Comparison of ENCODE assay signal across 17 mouse cellular contexts in genomic region chr10:37241821-37242263, GRCm38 (mm10).
DNase-seq lines count a peak whose midpoint lies in the region; ATAC-seq and TF ChIP-seq lines count a peak whose summit lies in the region.
"Had no signal": no experiment of that assay in that cellular context is flagged by ENCODE, and none has a peak within 500 bp of the region (broad histone marks: within the 10 kb centered on the region; RNA-seq: fewer than 3 reads in every experiment).

No protein-coding gene starts in this region.

- no peak for TF ChIP-seq CTCF in heart, adult 2 months (IDR thresholded peaks at IDR 0.05)
- TF ChIP-seq CTCF in lung, postnatal 0 days (IDR thresholded peaks at IDR 0.05) = no peak

- no peak overlapping the region for H3K4me3 ChIP-seq in heart, embryonic 13.5 days
- no peak overlapping the region for H3K4me3 ChIP-seq in heart, adult 2 months
- no peak overlapping the region for H3K4me3 ChIP-seq in lung, embryonic 16.5 days (ENCODE audit: low read length)
- no peak overlapping the region for H3K4me3 ChIP-seq in lung, postnatal 0 days (ENCODE audit: low read depth, low read length)
- no peak overlapping the region for H3K4me3 ChIP-seq in limb, embryonic 12.5 days (replicated peaks)
- H3K4me3 ChIP-seq: erythroblast, embryonic 14.5 days; myocyte had no signal

- TF ChIP-seq POLR2A in heart, adult 2 months (IDR thresholded peaks at IDR 0.05; ENCODE audit: insufficient read depth, low read depth, low read length) = no peak

- H3K27ac ChIP-seq in heart, embryonic 13.5 days (replicated peaks) = peak overlapping the region; percentile 58
- no peak overlapping the region for H3K27ac ChIP-seq in heart, adult 2 months
- no peak overlapping the region for H3K27ac ChIP-seq in lung, embryonic 16.5 days (ENCODE audit: low read length)
- H3K27ac ChIP-seq in lung, postnatal 0 days (ENCODE audit: low read length) = no peak overlapping the region
- H3K27ac ChIP-seq in limb, embryonic 12.5 days = peak overlapping the region; percentile 73

- no peaks in the 10 kb centered on the region for H3K36me3 ChIP-seq in heart, embryonic 13.5 days
- H3K36me3 ChIP-seq in heart, adult 2 months (ENCODE audit: control insufficient read depth, insufficient read depth, low read length) = no peaks in the 10 kb centered on the region; the same call in 1 of the 2 replicates
- no peaks in the 10 kb centered on the region for H3K36me3 ChIP-seq in lung, embryonic 16.5 days (ENCODE audit: control insufficient read depth, insufficient read depth, low read length)
- H3K36me3 ChIP-seq in lung, postnatal 0 days (ENCODE audit: insufficient read depth, low read length) = no peaks in the 10 kb centered on the region
- no peaks in the 10 kb centered on the region for H3K36me3 ChIP-seq in limb, embryonic 12.5 days
- H3K36me3 ChIP-seq: G1E had no signal

- H3K79me2 ChIP-seq in heart, adult 2 months (replicated peaks; ENCODE audit: control insufficient read depth, insufficient read depth, low read length) = no peaks in the 10 kb centered on the region

- H3K9me3 ChIP-seq in heart, embryonic 13.5 days = no peaks in the 10 kb centered on the region
- H3K9me3 ChIP-seq in lung, embryonic 16.5 days (ENCODE audit: control insufficient read depth, low read length) = no peaks in the 10 kb centered on the region
- H3K9me3 ChIP-seq in lung, postnatal 0 days (ENCODE audit: low read length) = no peaks in the 10 kb centered on the region
- H3K9me3 ChIP-seq in limb, embryonic 12.5 days = no peaks in the 10 kb centered on the region
- H3K9me3 ChIP-seq: G1E had no signal

- intact Hi-C loops in heart, adult 2 months (cut with DNase I) = no loop called here
- intact Hi-C loops in left cerebral cortex, postnatal 10 days (cut with DNase I) = no loop called here

- no peak for DNase-seq in heart, adult 2 months
- DNase-seq in lung, postnatal 0 days (ENCODE audit: low spot score) = no peak
- no peak for DNase-seq in left cerebral cortex, postnatal 10 days (ENCODE audit: extremely low spot score in 1 of 2, low spot score in 2 of 2)
- DNase-seq in layer of hippocampus, postnatal 25 days (ENCODE audit: extremely low spot score in 1 of 2, low spot score in 1 of 2) = no peak
- DNase-seq: adrenal gland, postnatal 14 days; heart, postnatal 14 days; kidney, adult 11 months; kidney, postnatal 36 days; lung, postnatal 10 days had no signal

- peaks cover 6% of the 10 kb centered on the region; the same call in 1 of the 2 replicates for H3K27me3 ChIP-seq in heart, embryonic 13.5 days (replicated peaks)
- no peaks in the 10 kb centered on the region for H3K27me3 ChIP-seq in heart, adult 2 months (ENCODE audit: control insufficient read depth, insufficient read depth, low read length)
- no peaks in the 10 kb centered on the region for H3K27me3 ChIP-seq in lung, embryonic 16.5 days (ENCODE audit: control insufficient read depth, insufficient read depth, low read depth, low read length)
- H3K27me3 ChIP-seq in lung, postnatal 0 days (replicated peaks; ENCODE audit: insufficient read depth, low read length) = no peaks in the 10 kb centered on the region
- H3K27me3 ChIP-seq in limb, embryonic 12.5 days = no peaks in the 10 kb centered on the region

- H3K4me1 ChIP-seq in heart, embryonic 13.5 days = peaks cover 22% of the 10 kb centered on the region
- no peaks in the 10 kb centered on the region; the same call in 1 of the 2 replicates for H3K4me1 ChIP-seq in heart, adult 2 months (ENCODE audit: control insufficient read depth, insufficient read depth, low read length)
- peaks cover 8% of the 10 kb centered on the region for H3K4me1 ChIP-seq in lung, embryonic 16.5 days (replicated peaks; ENCODE audit: control insufficient read depth, insufficient read depth, low read length)
- no peaks in the 10 kb centered on the region for H3K4me1 ChIP-seq in lung, postnatal 0 days (ENCODE audit: insufficient read depth, low read depth, low read length)
- peaks cover 21% of the 10 kb centered on the region for H3K4me1 ChIP-seq in limb, embryonic 12.5 days (replicated peaks)

- no peak for TF ChIP-seq EP300 in heart, adult 2 months (IDR thresholded peaks at IDR 0.05; ENCODE audit: insufficient read depth, low read depth, low read length)
- TF ChIP-seq EP300 in lung, postnatal 0 days (IDR thresholded peaks at IDR 0.05) = no peak

- no peak overlapping the region for H3K9ac ChIP-seq in heart, embryonic 13.5 days
- no peak overlapping the region for H3K9ac ChIP-seq in heart, adult 2 months (ENCODE audit: low read depth, low read length)
- H3K9ac ChIP-seq in lung, embryonic 16.5 days (ENCODE audit: low read length) = no peak overlapping the region
- H3K9ac ChIP-seq in lung, postnatal 0 days (replicated peaks; ENCODE audit: low read depth) = no peak overlapping the region
- no peak overlapping the region for H3K9ac ChIP-seq in limb, embryonic 12.5 days (replicated peaks)

- 56% methylated on average over 4 of the region's 4 CpGs for WGBS in heart, embryonic 13.5 days
- 70% methylated on average over 4 of the region's 4 CpGs for WGBS in heart, adult 2 months
- 42% methylated on average over 4 of the region's 4 CpGs for WGBS in lung, embryonic 16.5 days
- 37% methylated on average over 4 of the region's 4 CpGs for WGBS in lung, postnatal 0 days
- 32% methylated on average over 4 of the region's 4 CpGs for WGBS in limb, embryonic 12.5 days

- no peak overlapping the region for H3K4me2 ChIP-seq in heart, embryonic 13.5 days
- H3K4me2 ChIP-seq in lung, embryonic 16.5 days (ENCODE audit: low read depth, low read length) = no peak overlapping the region
- no peak overlapping the region for H3K4me2 ChIP-seq in lung, postnatal 0 days (replicated peaks; ENCODE audit: low read depth, low read length)
- H3K4me2 ChIP-seq in limb, embryonic 12.5 days = no peak overlapping the region
- H3K4me2 ChIP-seq: liver, embryonic 11.5 days had no signal

- no peak for ATAC-seq in heart, embryonic 13.5 days (ENCODE audit: extremely low read depth, insufficient number of reproducible peaks, low FRiP score, low TSS enrichment)
- ATAC-seq in lung, embryonic 16.5 days (ENCODE audit: low read depth) = 0 out of 2 replicates have a peak, but pooled peaks have one; percentile 20
- ATAC-seq in lung, postnatal 0 days = no peak
- no peak for ATAC-seq in limb, embryonic 12.5 days (ENCODE audit: insufficient number of reproducible peaks, insufficient read depth, low FRiP score, low TSS enrichment, low read depth)
- ATAC-seq in frontal cortex, adult (ENCODE audit: low TSS enrichment) = no peak

Comparison
In these comparisons a context has a peak if more than half of its experiments do, and no peak if none do; other contexts are left out.
1. H3K27ac ChIP-seq: peak in heart, embryonic 13.5 days (single experiment) and limb, embryonic 12.5 days (single experiment); none in heart, adult 2 months (single experiment), lung, embryonic 16.5 days (single experiment) and lung, postnatal 0 days (single experiment).